Mouse (Mus musculus) G1E (cell line): ENCODE data around the gene Prkcz. TPM values are rescaled to one million over a fixed set of nuclear protein-coding genes. Genes with fewer than 3 reads are reported as not detected.
"Not testable (repeated sequence)": the region's sequence is repeated elsewhere in the genome, so short reads cannot be mapped to it uniquely, and the experiment has no call there.

Source experiments
- ATAC-seq: 2 replicates; pipeline ENCODE4 v1.8.0; 2016; ENCODE audit warnings: mild to moderate bottlenecking; ENCODE audit not compliant: insufficient number of reproducible peaks, poor library complexity, low FRiP score, severe bottlenecking; ENCODE audit errors: extremely low read depth
- DNase-seq: peaks from one replicate; pipeline ENCODE4 v3.0.0; 2012; ENCODE audit warnings: low spot score
- H3K27me3 ChIP-seq: 2 replicates; pipeline ENCODE4 v1.6.1; 2012; ENCODE audit warnings: mild to moderate bottlenecking, low read length, inconsistent platforms; ENCODE audit not compliant: insufficient read depth
- H3K36me3 ChIP-seq: replicated peaks from 2 replicates; pipeline ENCODE3; 2012; ENCODE audit warnings: mild to moderate bottlenecking, inconsistent platforms
- H3K4me1 ChIP-seq: 2 replicates; pipeline ENCODE4 v1.6.1; 2012; ENCODE audit warnings: low read depth, low read length, inconsistent platforms, mixed read lengths; ENCODE audit not compliant: insufficient read depth
- H3K4me3 ChIP-seq: 2 replicates; pipeline ENCODE4 v1.5.1; 2012; ENCODE audit warnings: low read depth, mild to moderate bottlenecking, inconsistent platforms, low read length, moderate library complexity, mixed read lengths
- H3K9me3 ChIP-seq: replicated peaks from 2 replicates; pipeline ENCODE4 v1.6.1; 2012; ENCODE audit warnings: inconsistent platforms
- CTCF ChIP-seq: IDR thresholded peaks from 2 replicates; pipeline ENCODE4 v1.5.1; 2012; ENCODE audit warnings: low read depth, low read length, inconsistent platforms, mixed read lengths
- GATA1 ChIP-seq: IDR thresholded peaks from 2 replicates; pipeline ENCODE4 v1.6.1; 2012; ENCODE audit warnings: borderline replicate concordance, low read length, inconsistent platforms, mixed read lengths
- GATA2 ChIP-seq: IDR thresholded peaks from 2 replicates; pipeline ENCODE4 v1.6.1; 2012; ENCODE audit warnings: low read depth, low read length, inconsistent platforms, borderline replicate concordance
- POLR2AphosphoS5 ChIP-seq: IDR thresholded peaks from 2 replicates; pipeline ENCODE4 v1.6.1; 2012; ENCODE audit warnings: low read depth, low read length, inconsistent platforms; ENCODE audit not compliant: insufficient replicate concordance
- TAL1 ChIP-seq: conservative IDR thresholded peaks from 2 replicates; pipeline ENCODE4 v1.6.1; 2012; ENCODE audit warnings: low read depth, low read length, inconsistent platforms, mixed read lengths
- polyA plus RNA-seq: library from polyadenylated mRNA; stranded (reverse); fragments of >175 nt; gene quantifications from 2 replicates; pipeline ENCODE4 v1.2.3, GENCODE M21; 2012
- total RNA-seq, 2 experiments: library from RNA; stranded (forward) in 1 of 2; stranded (reverse) in 1 of 2; fragments of 200-1000 nt in 1 of 2; fragments of >200 nt in 1 of 2; fragmentation: Nextera tagmentation in 1 of 2; gene quantifications; 2 replicates each; pipeline ENCODE4 v1.2.3; 2014 to 2017

Prkcz gene
- total and polyA plus RNA-seq, 3 experiments, result 0.55 TPM; not detected in 2

- no peak for ATAC-seq
- Histone ChIP-seq H3K36me3 (no peaks in the 10 kb centered on the region), H3K27me3 (peaks cover 30% of the 10 kb centered on the region), H3K4me3 (no peak overlapping the region), H3K9me3 (no peaks in the 10 kb centered on the region), H3K4me1 (no peaks in the 10 kb centered on the region)
- no peak for TF ChIP-seq GATA1
- no peak for TF ChIP-seq CTCF
- TF ChIP-seq GATA2, result no peak
- TF ChIP-seq TAL1, result no peak
- no peak for TF ChIP-seq POLR2AphosphoS5
- no peak for DNase-seq
These were observed 96.4 kb downstream of the Prkcz start for GRCm38 (mm10) chr4:155264521-155265321.

DNA sequence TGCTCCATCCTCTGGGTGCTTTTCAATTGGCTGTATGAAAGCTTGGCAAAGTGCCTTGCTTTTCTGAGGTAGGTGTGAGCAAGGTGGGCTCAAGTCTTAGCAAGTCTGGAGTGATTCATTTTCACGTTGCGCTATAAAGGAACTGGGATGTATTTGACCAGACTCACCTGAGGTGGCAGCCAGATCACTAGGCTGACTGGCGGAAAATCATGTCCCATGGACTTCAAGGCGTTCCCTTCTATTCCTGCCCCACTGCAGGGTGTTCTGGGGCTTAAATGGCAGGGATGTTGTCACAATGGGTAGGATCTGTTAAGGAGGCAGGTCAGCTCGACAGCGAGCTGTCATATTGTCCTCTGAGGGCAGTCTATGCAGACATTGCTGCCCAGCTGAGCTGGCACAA lies 108.9 kb downstream of the Prkcz start:
- no peak overlapping the region for H3K4me3 ChIP-seq
- ATAC-seq, result no peak
- DNase-seq, result no peak
- TF ChIP-seq GATA2, result no peak
- TF ChIP-seq TAL1, result no peak
- TF ChIP-seq POLR2AphosphoS5, result no peak
- no peak for TF ChIP-seq CTCF
- no peak for TF ChIP-seq GATA1
- H3K27me3 ChIP-seq, result no peaks in the 10 kb centered on the region
- no peaks in the 10 kb centered on the region for H3K9me3 ChIP-seq
- H3K36me3 ChIP-seq, result peaks cover 44% of the 10 kb centered on the region
- H3K4me1 ChIP-seq, result peaks cover 38% of the 10 kb centered on the region

GRCm38 (mm10) chr4:155251147-155251546 lies 110.0 kb downstream of the Prkcz start:
- TF ChIP-seq GATA1, result no peak
- TF ChIP-seq TAL1, result no peak
- no peak for TF ChIP-seq GATA2
- TF ChIP-seq POLR2AphosphoS5, result no peak
- TF ChIP-seq CTCF, result no peak
- DNase-seq, result no peak
- peaks cover 7% of the 10 kb centered on the region; the same call in 1 of the 2 replicates for H3K27me3 ChIP-seq
- ATAC-seq, result no peak
- no peak overlapping the region; the same call in 1 of the 2 replicates for H3K4me3 ChIP-seq
- H3K4me1 ChIP-seq, result peaks cover 41% of the 10 kb centered on the region
- H3K9me3 ChIP-seq, result no peaks in the 10 kb centered on the region
- H3K36me3 ChIP-seq, result peaks cover 36% of the 10 kb centered on the region

GRCm38 (mm10) chr4:155250361-155251117 lies 110.6 kb downstream of the Prkcz start:
- Histone ChIP-seq H3K9me3 (no peaks in the 10 kb centered on the region), H3K4me1 (peaks cover 45% of the 10 kb centered on the region), H3K4me3 (peak overlapping the region; percentile 78), H3K27me3 (peaks cover 7% of the 10 kb centered on the region; the same call in 1 of the 2 replicates), H3K36me3 (peaks cover 31% of the 10 kb centered on the region)
- peak; percentile 18; the same call in 1 of the 2 replicates for ATAC-seq
- no peak for TF ChIP-seq GATA1
- peak; percentile 20 for DNase-seq

- DNase-seq, result peak; percentile 88
- peaks cover 31% of the 10 kb centered on the region for H3K36me3 ChIP-seq
- peaks cover 47% of the 10 kb centered on the region for H3K4me1 ChIP-seq
- peak; percentile 74 for ATAC-seq
- TF ChIP-seq GATA2 (no peak), TAL1 (no peak), POLR2AphosphoS5 (no peak), CTCF (no peak), GATA1 (no peak)
- peak within 1 kb of the TSS; percentile 78 for H3K4me3 ChIP-seq
- peaks cover 7% of the 10 kb centered on the region for H3K27me3 ChIP-seq
- H3K9me3 ChIP-seq, result no peaks in the 10 kb centered on the region
These were observed 111.4 kb downstream of the Prkcz start, which contains the start of gene Faap20 for GRCm38 (mm10) chr4:155249648-155250351. Faap20 (plus strand) TSS chr4:155249802.

GRCm38 (mm10) chr4:155249257-155249647 lies 111.9 kb downstream of the Prkcz start:
- ATAC-seq (peak; percentile 58), DNase-seq (peak; percentile 79)
- Histone ChIP-seq H3K9me3 (no peaks in the 10 kb centered on the region), H3K27me3 (peaks cover 11% of the 10 kb centered on the region), H3K4me1 (peaks cover 47% of the 10 kb centered on the region), H3K4me3 (peak overlapping the region; percentile 78), H3K36me3 (peaks cover 28% of the 10 kb centered on the region)
- TF ChIP-seq CTCF (peak; percentile 93), GATA2 (no peak)

GRCm38 (mm10) chr4:155248054-155248453 lies 113.1 kb downstream of the Prkcz start:
- DNase-seq, ATAC-seq, H3K4me3 ChIP-seq, H3K9me3 ChIP-seq: not testable (repeated sequence)
- peaks cover 47% of the 10 kb centered on the region for H3K4me1 ChIP-seq
- peaks cover 16% of the 10 kb centered on the region for H3K36me3 ChIP-seq
- H3K27me3 ChIP-seq, result peaks cover 19% of the 10 kb centered on the region
